Mouse (Mus musculus): ENCODE data around the gene Rft1. TPM values are rescaled to one million over a fixed set of nuclear protein-coding genes. Genes with fewer than 3 reads are reported as not detected.

Gene Rft1
- polyA plus RNA-seq, 1 experiment from 2014 or later = 8.8 TPM

DNA sequence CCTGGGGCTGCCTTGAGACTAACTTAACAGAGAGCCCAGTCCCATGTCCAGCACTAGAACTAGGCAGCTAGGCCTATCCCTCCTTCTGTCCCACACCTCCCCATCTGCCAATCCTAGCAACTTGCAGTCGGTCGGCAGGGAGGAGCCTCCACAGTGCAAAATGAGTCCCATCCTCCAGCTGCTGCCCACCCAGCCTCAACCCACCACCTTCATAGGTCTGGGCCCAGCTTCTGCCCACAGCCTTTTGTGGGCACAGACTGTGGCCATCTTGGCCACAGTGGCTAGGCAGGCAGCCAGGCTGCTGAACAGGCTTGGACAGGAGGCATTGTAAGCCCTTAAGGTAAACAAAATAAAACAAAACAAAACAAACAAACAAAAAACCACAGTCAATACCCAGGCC lies 22.3 kb upstream of the Rft1 start:
- H3K27ac ChIP-seq = peak overlapping the region; percentile 43
- no peak overlapping the region for H3K9ac ChIP-seq
- no peak overlapping the region for H3K4me3 ChIP-seq
- no peak overlapping the region for H3K4me2 ChIP-seq
- peaks cover 43% of the 10 kb centered on the region for H3K4me1 ChIP-seq (replicated peaks)
- no peaks in the 10 kb centered on the region for H3K9me3 ChIP-seq (replicated peaks)
- H3K36me3 ChIP-seq = no peaks in the 10 kb centered on the region
- WGBS = 65% methylated on average over 2 of the region's 2 CpGs
- no peaks in the 10 kb centered on the region for H3K27me3 ChIP-seq
- no peak for ATAC-seq (replicated peaks; ENCODE audit: insufficient number of reproducible peaks, insufficient read depth, low FRiP score, low read depth)

DNA sequence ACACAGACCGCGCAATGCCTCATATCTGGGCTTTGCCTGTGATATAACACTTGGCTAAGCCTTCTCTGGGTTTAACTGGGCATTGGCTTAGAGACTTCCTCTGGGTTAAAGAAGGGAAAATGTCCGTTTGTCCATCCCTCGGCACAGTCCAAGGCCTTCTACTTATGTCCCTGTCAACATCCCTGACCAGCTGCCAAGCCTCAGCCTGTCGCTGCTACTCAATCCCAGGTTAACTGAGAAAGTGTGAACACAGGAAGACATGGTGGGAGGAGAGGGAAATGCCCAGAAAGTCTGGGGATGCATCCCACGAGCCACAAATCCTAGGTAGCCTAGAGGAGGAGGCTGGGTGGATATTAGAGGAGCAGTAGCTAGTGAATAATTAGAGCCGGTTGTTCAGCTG lies 20.5 kb upstream of the Rft1 start:
- Histone ChIP-seq H3K27ac (no peak overlapping the region), H3K4me2 (no peak overlapping the region), H3K36me3 (no peaks in the 10 kb centered on the region), H3K4me3 (no peak overlapping the region), H3K27me3 (no peaks in the 10 kb centered on the region), H3K9me3 (replicated peaks) (no peaks in the 10 kb centered on the region), H3K9ac (no peak overlapping the region), H3K4me1 (replicated peaks) (peaks cover 61% of the 10 kb centered on the region)
- ATAC-seq (replicated peaks; ENCODE audit: insufficient number of reproducible peaks, insufficient read depth, low FRiP score, low read depth) = no peak
- WGBS = 61% methylated on average over 7 of the region's 7 CpGs

DNA sequence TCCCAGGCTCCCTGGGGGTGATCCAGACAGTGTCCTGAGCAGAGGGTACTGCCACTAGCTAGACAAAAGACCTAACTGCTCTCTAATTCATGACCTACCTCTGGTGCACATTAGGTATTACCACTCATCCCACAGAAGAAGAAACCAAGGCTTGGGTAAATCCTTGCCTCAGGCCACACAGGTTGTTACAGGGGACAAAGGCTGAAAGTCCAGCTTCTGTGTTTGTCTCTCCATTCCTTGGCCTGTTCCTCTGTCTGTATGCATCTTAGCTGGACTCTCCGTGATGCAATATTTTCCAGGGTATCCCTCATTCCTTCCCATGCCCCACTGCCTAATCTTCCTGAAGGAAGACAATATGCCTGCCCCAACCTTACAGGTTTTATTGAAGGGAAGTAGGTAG lies 19.7 kb upstream of the Rft1 start:
- Histone ChIP-seq H3K4me2 (no peak overlapping the region), H3K27ac (no peak overlapping the region), H3K27me3 (no peaks in the 10 kb centered on the region), H3K9me3 (replicated peaks) (no peaks in the 10 kb centered on the region), H3K9ac (no peak overlapping the region), H3K4me1 (replicated peaks) (peaks cover 62% of the 10 kb centered on the region), H3K4me3 (no peak overlapping the region), H3K36me3 (no peaks in the 10 kb centered on the region)
- ATAC-seq (replicated peaks; ENCODE audit: insufficient number of reproducible peaks, insufficient read depth, low FRiP score, low read depth) = no peak
- 84% methylated on average over 1 of the region's 1 CpGs for WGBS

DNA sequence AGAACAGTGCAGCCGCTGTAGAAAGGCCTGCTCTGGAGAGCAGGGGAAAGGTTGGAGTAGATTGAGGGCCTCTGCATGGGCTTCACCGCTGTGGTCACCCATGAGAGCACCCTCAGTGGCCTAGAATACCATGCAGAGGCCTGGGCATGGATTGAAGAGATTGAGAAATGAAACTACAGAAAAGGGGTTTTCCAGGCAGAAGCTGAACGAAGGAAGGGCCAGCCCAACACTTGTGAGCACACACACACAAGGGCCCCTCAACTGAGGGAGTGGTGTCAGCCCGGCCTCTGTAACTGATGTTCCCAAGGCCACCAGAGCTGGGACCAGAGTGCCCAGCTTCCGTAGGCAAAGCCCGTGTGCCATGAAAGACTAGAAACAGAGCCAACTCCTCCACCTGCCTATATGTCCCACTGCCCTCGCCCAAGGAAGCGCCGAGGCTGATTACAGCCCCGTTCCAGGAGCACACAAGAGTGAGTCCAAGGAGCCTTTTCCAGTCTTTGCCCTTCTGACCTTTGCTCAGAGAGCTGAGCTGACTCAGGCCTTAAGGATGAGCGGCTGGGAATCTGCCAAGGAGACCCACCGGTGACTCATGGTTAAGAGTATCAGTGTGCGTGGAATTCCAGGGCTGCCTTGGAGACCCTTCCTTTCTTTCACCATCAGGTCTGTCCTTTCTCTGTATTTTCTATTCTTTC lies 18.8 kb upstream of the Rft1 start:
- peaks cover 57% of the 10 kb centered on the region for H3K4me1 ChIP-seq (replicated peaks)
- no peak overlapping the region for H3K4me2 ChIP-seq
- no peaks in the 10 kb centered on the region for H3K36me3 ChIP-seq
- H3K27ac ChIP-seq = no peak overlapping the region
- no peaks in the 10 kb centered on the region for H3K27me3 ChIP-seq
- H3K9ac ChIP-seq = no peak overlapping the region
- H3K9me3 ChIP-seq (replicated peaks) = no peaks in the 10 kb centered on the region
- WGBS = 73% methylated on average over 13 of the region's 13 CpGs
- no peak for ATAC-seq (replicated peaks; ENCODE audit: insufficient number of reproducible peaks, insufficient read depth, low FRiP score, low read depth)
- no peak overlapping the region for H3K4me3 ChIP-seq

DNA sequence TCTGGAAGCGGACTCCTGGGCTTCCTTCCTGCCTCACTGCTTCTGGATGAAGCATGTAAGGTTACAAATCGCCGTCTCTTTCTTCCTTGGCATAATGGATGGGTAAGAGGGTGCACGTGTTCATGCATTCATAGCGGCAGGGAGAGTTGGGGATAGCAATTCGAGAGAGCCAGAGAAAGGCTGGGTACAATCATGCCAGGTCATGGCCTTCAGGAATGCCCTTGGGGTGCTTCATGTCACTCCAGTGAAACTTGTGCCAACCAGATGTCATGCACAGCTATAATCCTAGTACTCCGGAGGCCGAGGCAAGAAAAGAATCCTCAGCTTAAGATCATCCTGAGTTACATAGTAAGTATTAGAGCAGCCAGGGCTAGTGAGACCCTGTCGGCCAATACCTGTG lies 17.7 kb upstream of the Rft1 start:
- no peak for ATAC-seq (replicated peaks; ENCODE audit: insufficient number of reproducible peaks, insufficient read depth, low FRiP score, low read depth)
- H3K4me1 ChIP-seq (replicated peaks) = peaks cover 46% of the 10 kb centered on the region
- 82% methylated on average over 9 of the region's 9 CpGs for WGBS

DNA sequence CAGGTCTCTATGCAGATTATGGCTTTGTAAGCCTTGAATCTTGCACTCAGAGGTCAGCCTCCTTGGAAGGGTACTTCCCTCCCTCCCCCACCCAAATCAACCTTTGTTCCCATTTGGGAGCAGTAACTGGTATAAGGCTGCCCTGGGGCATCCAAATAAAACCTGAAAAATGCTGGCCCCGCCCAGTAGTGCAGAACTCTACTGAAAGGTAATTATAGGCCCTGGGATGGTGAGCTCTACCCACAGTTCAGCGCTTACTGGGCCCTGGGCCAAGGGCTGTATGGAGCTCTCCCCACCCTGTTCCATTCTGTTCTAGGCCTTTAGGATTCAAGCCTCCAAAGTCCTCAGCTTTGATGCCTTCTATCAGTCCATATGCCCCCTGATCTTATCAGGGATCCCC lies 17.1 kb upstream of the Rft1 start:
- ATAC-seq (replicated peaks; ENCODE audit: insufficient number of reproducible peaks, insufficient read depth, low FRiP score, low read depth) = no peak
- H3K4me2 ChIP-seq = no peak overlapping the region
- H3K4me1 ChIP-seq (replicated peaks) = peaks cover 42% of the 10 kb centered on the region
- H3K9me3 ChIP-seq (replicated peaks) = no peaks in the 10 kb centered on the region
- no peaks in the 10 kb centered on the region for H3K36me3 ChIP-seq
- H3K27me3 ChIP-seq = no peaks in the 10 kb centered on the region
- WGBS = 81% methylated on average over 2 of the region's 2 CpGs
- H3K4me3 ChIP-seq = no peak overlapping the region
- peak overlapping the region; percentile 82 for H3K27ac ChIP-seq
- no peak overlapping the region for H3K9ac ChIP-seq

More for the DNA sequence above, 17.7 kb upstream of the Rft1 start:
- Histone ChIP-seq H3K9ac (no peak overlapping the region), H3K27ac (peak overlapping the region; percentile 82; the same call in 1 of the 2 replicates), H3K27me3 (no peaks in the 10 kb centered on the region), H3K36me3 (no peaks in the 10 kb centered on the region), H3K4me2 (no peak overlapping the region), H3K9me3 (replicated peaks) (no peaks in the 10 kb centered on the region), H3K4me3 (no peak overlapping the region)

DNA sequence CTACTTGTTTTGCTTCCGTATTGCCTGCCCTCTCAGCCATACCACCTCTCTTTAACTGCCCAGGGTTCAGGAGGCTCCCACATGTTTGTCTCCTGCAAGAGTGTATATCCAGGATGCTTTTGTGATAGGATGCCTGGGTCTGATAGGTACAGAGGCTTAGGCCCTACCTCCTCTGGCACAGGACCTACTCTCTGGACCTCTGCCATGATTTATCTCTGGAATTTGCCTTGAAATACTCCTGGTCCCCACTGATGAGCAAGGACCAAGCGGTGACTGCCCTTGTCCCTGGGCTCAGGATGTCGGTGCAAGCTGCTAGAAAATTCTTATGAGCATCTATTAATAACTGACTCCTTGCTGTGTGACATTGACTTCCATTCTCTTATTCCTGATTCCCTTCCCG lies 16.2 kb upstream of the Rft1 start:
- Histone ChIP-seq H3K36me3 (no peaks in the 10 kb centered on the region), H3K9ac (no peak overlapping the region), H3K4me2 (no peak overlapping the region), H3K9me3 (replicated peaks) (no peaks in the 10 kb centered on the region), H3K27ac (peak overlapping the region; percentile 82), H3K4me1 (replicated peaks) (peaks cover 38% of the 10 kb centered on the region), H3K4me3 (no peak overlapping the region), H3K27me3 (no peaks in the 10 kb centered on the region)
- ATAC-seq (replicated peaks; ENCODE audit: insufficient number of reproducible peaks, insufficient read depth, low FRiP score, low read depth) = peak; percentile 80
- 32% methylated on average over 4 of the region's 4 CpGs for WGBS

DNA sequence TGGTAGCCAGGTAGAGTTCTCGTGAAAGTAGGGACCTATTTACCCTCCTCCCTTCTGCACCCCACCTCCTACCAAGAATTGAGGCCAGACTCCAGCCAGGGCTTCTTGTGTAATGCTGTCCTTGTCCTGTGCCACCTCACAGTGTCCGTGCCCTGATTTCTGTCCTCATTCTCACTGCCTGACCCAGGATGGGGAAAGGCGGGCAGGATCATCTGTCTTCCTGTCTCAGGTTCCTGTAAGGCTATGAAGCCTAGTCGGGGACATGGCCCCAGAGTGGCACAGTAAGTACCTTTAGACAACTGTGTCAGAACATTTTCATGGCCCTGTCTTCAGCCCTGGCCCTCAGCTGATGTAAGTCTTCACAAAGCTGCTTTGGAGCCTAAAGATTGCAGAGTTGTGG lies 15.5 kb upstream of the Rft1 start:
- ATAC-seq (replicated peaks; ENCODE audit: insufficient number of reproducible peaks, insufficient read depth, low FRiP score, low read depth) = no peak
- peaks cover 38% of the 10 kb centered on the region for H3K4me1 ChIP-seq (replicated peaks)
- H3K4me2 ChIP-seq = no peak overlapping the region
- H3K9ac ChIP-seq = no peak overlapping the region
- no peak overlapping the region for H3K4me3 ChIP-seq
- H3K9me3 ChIP-seq (replicated peaks) = no peaks in the 10 kb centered on the region
- H3K27me3 ChIP-seq = no peaks in the 10 kb centered on the region
- peak overlapping the region; percentile 82 for H3K27ac ChIP-seq
- 73% methylated on average over 4 of the region's 4 CpGs for WGBS
- H3K36me3 ChIP-seq = no peaks in the 10 kb centered on the region

DNA sequence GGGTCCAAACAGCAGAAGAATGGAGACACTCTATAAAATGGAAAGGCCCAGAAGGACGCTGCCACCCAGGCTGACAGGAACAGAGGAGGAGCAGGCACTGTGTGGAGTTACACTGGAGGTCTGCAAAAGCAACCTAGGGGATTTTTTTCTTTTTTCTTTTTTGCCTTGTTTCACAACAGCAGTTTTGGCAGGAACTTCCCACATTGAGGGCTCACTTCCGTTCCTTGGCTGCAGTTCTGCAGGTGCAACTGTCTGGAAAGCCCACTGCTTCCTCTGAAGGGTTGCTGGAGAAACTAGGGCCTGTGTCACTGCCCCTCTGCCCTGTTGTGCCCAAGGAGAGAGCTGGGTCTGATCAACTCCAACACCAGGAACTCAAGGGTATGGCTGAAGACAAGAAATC lies 12.4 kb upstream of the Rft1 start:
- no peak for ATAC-seq (replicated peaks; ENCODE audit: insufficient number of reproducible peaks, insufficient read depth, low FRiP score, low read depth)
- 67% methylated on average over 2 of the region's 2 CpGs for WGBS
- H3K4me3 ChIP-seq = no peak overlapping the region
- H3K27me3 ChIP-seq = no peaks in the 10 kb centered on the region
- no peak overlapping the region for H3K4me2 ChIP-seq
- peaks cover 21% of the 10 kb centered on the region for H3K4me1 ChIP-seq (replicated peaks)
- H3K36me3 ChIP-seq = no peaks in the 10 kb centered on the region
- H3K27ac ChIP-seq = no peak overlapping the region
- no peaks in the 10 kb centered on the region for H3K9me3 ChIP-seq (replicated peaks)
- H3K9ac ChIP-seq = no peak overlapping the region

DNA sequence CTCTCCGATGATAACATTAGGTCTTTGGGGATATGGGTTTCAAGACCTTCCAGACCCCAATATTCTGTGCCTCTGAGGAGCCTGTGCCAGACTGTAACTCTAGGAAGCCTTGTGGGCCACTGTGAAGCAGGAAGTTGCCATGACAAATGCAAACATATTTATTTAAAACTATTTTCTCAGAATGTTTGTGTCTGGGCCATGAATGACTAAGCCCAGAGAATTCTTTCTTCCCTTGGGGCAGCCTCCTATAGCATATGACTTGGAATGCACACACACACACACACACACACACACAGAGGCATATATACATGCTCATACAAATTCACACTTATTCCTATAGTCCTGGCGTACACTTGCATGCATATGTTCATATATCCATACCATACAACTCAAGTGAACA lies 10.1 kb upstream of the Rft1 start:
- Histone ChIP-seq H3K4me1 (replicated peaks) (no peaks in the 10 kb centered on the region; the same call in 1 of the 2 replicates), H3K4me2 (no peak overlapping the region), H3K9me3 (replicated peaks) (no peaks in the 10 kb centered on the region), H3K36me3 (no peaks in the 10 kb centered on the region), H3K27ac (no peak overlapping the region), H3K9ac (no peak overlapping the region), H3K4me3 (no peak overlapping the region), H3K27me3 (no peaks in the 10 kb centered on the region)
- no peak for ATAC-seq (replicated peaks; ENCODE audit: insufficient number of reproducible peaks, insufficient read depth, low FRiP score, low read depth)
- WGBS = 88% methylated on average over 2 of the region's 2 CpGs

DNA sequence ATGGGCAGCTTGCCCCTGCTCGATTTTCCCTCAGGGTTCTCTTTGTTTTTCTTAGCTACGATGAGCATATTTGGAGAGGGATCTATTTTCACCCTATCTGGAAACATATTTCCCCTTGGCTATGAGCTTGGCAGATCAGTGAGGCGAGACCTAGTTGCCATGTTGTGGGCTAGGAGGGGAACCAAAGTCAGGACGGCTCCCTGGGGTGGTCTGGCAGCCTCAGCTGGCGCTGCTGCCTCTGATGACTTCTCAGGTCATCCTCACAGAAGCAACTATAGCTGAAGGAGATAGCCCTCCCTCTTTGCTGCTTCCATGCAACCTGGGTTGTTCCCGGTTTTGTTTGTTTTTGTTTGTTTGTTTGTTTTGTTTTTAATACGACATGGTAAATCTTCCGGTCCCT lies 9.1 kb upstream of the Rft1 start:
- 49% methylated on average over 8 of the region's 8 CpGs for WGBS
- H3K4me3 ChIP-seq = no peak overlapping the region
- ATAC-seq (replicated peaks; ENCODE audit: insufficient number of reproducible peaks, insufficient read depth, low FRiP score, low read depth) = no peak

DNA sequence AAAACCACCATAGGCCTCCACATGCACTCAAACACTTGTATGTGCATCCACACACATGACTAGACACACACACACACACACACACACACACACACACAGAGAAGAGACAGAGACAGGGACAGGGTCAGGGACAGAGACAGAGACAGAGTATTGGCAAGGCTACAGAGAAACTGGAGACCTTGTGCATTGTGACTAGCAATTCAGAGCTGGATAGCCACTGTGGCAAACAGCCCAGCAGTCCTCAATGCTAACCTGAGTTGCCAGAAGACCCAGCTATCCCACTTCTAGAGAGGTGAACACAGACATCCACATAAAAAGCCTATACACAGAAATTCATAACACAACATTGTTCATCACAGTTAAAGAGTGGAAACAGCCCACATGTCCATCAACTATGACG lies 7.7 kb upstream of the Rft1 start:
- no peak overlapping the region for H3K27ac ChIP-seq
- ATAC-seq (replicated peaks; ENCODE audit: insufficient number of reproducible peaks, insufficient read depth, low FRiP score, low read depth) = no peak
- H3K4me1 ChIP-seq (replicated peaks) = peaks cover 4% of the 10 kb centered on the region
- no peak overlapping the region for H3K4me2 ChIP-seq
- no peaks in the 10 kb centered on the region for H3K36me3 ChIP-seq
- no peak overlapping the region for H3K4me3 ChIP-seq
- no peaks in the 10 kb centered on the region for H3K27me3 ChIP-seq
- 61% methylated on average over 1 of the region's 1 CpGs for WGBS
- H3K9ac ChIP-seq = no peak overlapping the region
- H3K9me3 ChIP-seq (replicated peaks) = no peaks in the 10 kb centered on the region

More for the DNA sequence above, 9.1 kb upstream of the Rft1 start:
- no peak overlapping the region for H3K27ac ChIP-seq
- H3K27me3 ChIP-seq = no peaks in the 10 kb centered on the region
- no peaks in the 10 kb centered on the region; the same call in 1 of the 2 replicates for H3K4me1 ChIP-seq (replicated peaks)
- H3K9me3 ChIP-seq (replicated peaks) = no peaks in the 10 kb centered on the region
- no peak overlapping the region for H3K9ac ChIP-seq
- no peaks in the 10 kb centered on the region for H3K36me3 ChIP-seq
- H3K4me2 ChIP-seq = no peak overlapping the region
